Mouse (Mus musculus) bone marrow macrophage, adult 2 months (primary cell): ENCODE data around the gene Atxn7l3.

Experiments
- CTCF ChIP-seq: IDR thresholded peaks from 2 replicates; pipeline ENCODE4 v1.5.1; 2012; ENCODE audit warnings: low read depth, mild to moderate bottlenecking, low read length, moderate library complexity
- POLR2A ChIP-seq: IDR thresholded peaks from 2 replicates; pipeline ENCODE4 v1.6.1; 2012; ENCODE audit warnings: mild to moderate bottlenecking, low read depth, low read length, borderline replicate concordance

DNA sequence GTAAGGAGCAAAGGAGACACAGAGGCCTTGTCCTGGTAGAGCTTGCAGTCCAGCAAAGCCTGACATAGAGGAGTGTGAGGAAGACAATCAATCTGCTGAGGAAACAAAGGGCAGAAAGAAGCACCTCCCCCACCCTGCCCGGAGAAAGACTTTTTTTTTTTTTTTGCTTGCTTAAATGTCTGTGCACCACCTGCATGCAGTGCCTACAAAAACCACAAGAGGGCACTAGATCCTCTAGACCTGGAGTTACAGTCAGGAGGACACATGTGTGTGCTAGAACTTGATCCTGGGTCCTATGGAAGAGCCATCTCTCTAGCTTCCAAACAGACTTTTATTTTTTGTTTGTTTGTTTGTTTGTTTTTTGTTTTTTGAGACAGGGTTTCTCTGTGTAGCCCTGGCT, 3.4 kb upstream of the Atxn7l3 start:
- TF ChIP-seq CTCF (no peak), POLR2A (no peak)
